Mouse (Mus musculus) G1E (cell line): ENCODE data around the gene Lrrk2. TPM values are rescaled to one million over a fixed set of nuclear protein-coding genes. Genes with fewer than 3 reads are reported as not detected.
"Not testable (repeated sequence)": the region's sequence is repeated elsewhere in the genome, so short reads cannot be mapped to it uniquely, and the experiment has no call there.

ENCODE experiments used
- ATAC-seq: 2 replicates; pipeline ENCODE4 v1.8.0; 2016; ENCODE audit warnings: mild to moderate bottlenecking; ENCODE audit not compliant: insufficient number of reproducible peaks, poor library complexity, low FRiP score, severe bottlenecking; ENCODE audit errors: extremely low read depth
- DNase-seq: peaks from one replicate; pipeline ENCODE4 v3.0.0; 2012; ENCODE audit warnings: low spot score
- H3K27me3 ChIP-seq: 2 replicates; pipeline ENCODE4 v1.6.1; 2012; ENCODE audit warnings: mild to moderate bottlenecking, low read length, inconsistent platforms; ENCODE audit not compliant: insufficient read depth
- H3K36me3 ChIP-seq: replicated peaks from 2 replicates; pipeline ENCODE3; 2012; ENCODE audit warnings: mild to moderate bottlenecking, inconsistent platforms
- H3K4me1 ChIP-seq: 2 replicates; pipeline ENCODE4 v1.6.1; 2012; ENCODE audit warnings: low read depth, low read length, inconsistent platforms, mixed read lengths; ENCODE audit not compliant: insufficient read depth
- H3K4me3 ChIP-seq: 2 replicates; pipeline ENCODE4 v1.5.1; 2012; ENCODE audit warnings: low read depth, mild to moderate bottlenecking, inconsistent platforms, low read length, moderate library complexity, mixed read lengths
- H3K9me3 ChIP-seq: replicated peaks from 2 replicates; pipeline ENCODE4 v1.6.1; 2012; ENCODE audit warnings: inconsistent platforms
- CTCF ChIP-seq: IDR thresholded peaks from 2 replicates; pipeline ENCODE4 v1.5.1; 2012; ENCODE audit warnings: low read depth, low read length, inconsistent platforms, mixed read lengths
- GATA1 ChIP-seq: IDR thresholded peaks from 2 replicates; pipeline ENCODE4 v1.6.1; 2012; ENCODE audit warnings: borderline replicate concordance, low read length, inconsistent platforms, mixed read lengths
- GATA2 ChIP-seq: IDR thresholded peaks from 2 replicates; pipeline ENCODE4 v1.6.1; 2012; ENCODE audit warnings: low read depth, low read length, inconsistent platforms, borderline replicate concordance
- POLR2AphosphoS5 ChIP-seq: IDR thresholded peaks from 2 replicates; pipeline ENCODE4 v1.6.1; 2012; ENCODE audit warnings: low read depth, low read length, inconsistent platforms; ENCODE audit not compliant: insufficient replicate concordance
- TAL1 ChIP-seq: conservative IDR thresholded peaks from 2 replicates; pipeline ENCODE4 v1.6.1; 2012; ENCODE audit warnings: low read depth, low read length, inconsistent platforms, mixed read lengths
- polyA plus RNA-seq: library from polyadenylated mRNA; stranded (reverse); fragments of >175 nt; gene quantifications from 2 replicates; pipeline ENCODE4 v1.2.3, GENCODE M21; 2012
- total RNA-seq, 2 experiments: library from RNA; stranded (forward) in 1 of 2; stranded (reverse) in 1 of 2; fragments of 200-1000 nt in 1 of 2; fragments of >200 nt in 1 of 2; fragmentation: Nextera tagmentation in 1 of 2; gene quantifications; 2 replicates each; pipeline ENCODE4 v1.2.3; 2014 to 2017

Lrrk2 gene
- total and polyA plus RNA-seq, 3 experiments = 0.16 TPM; not detected in 2

- DNase-seq (no peak), ATAC-seq (no peak)
- no peaks in the 10 kb centered on the region for H3K27me3 ChIP-seq
- no peaks in the 10 kb centered on the region for H3K4me1 ChIP-seq
- peaks cover 29% of the 10 kb centered on the region for H3K9me3 ChIP-seq
- H3K36me3 ChIP-seq = no peaks in the 10 kb centered on the region
- TF ChIP-seq GATA1 = no peak
- no peak for TF ChIP-seq POLR2AphosphoS5
- TF ChIP-seq TAL1 = no peak
- no peak for TF ChIP-seq CTCF
- no peak for TF ChIP-seq GATA2
- no peak within 1 kb of the TSS for H3K4me3 ChIP-seq
Measured at GRCm38 (mm10) chr15:91837965-91838364, 165.0 kb downstream of the Lrrk2 start, which contains the start of gene Smgc. Smgc (plus strand) TSS chr15:91838265.

- H3K4me3 ChIP-seq, ATAC-seq, H3K4me1 ChIP-seq, H3K36me3 ChIP-seq, H3K27me3 ChIP-seq, DNase-seq: not testable (repeated sequence)
- H3K9me3 ChIP-seq = peaks cover 14% of the 10 kb centered on the region
Measured at GRCm38 (mm10) chr15:91864130-91864529, 191.2 kb downstream of the Lrrk2 start.

Other genes with a start within 250 kb of the Lrrk2 start
- not detected in 2 replicates for gene Slc2a13, start 99.9 kb upstream of the Lrrk2 start, total RNA-seq (2014; fragmentation: Nextera tagmentation)
- 0.05 and 0.06 TPM in 2 replicates for gene Slc2a13, start 99.9 kb upstream of the Lrrk2 start, total RNA-seq (2017)
- not detected in 2 replicates for gene Slc2a13, start 99.9 kb upstream of the Lrrk2 start, polyA plus RNA-seq
- gene Smgc, start 165.1 kb downstream of the Lrrk2 start, total RNA-seq (2014; fragmentation: Nextera tagmentation) = not detected in 2 replicates
- gene Smgc, start 165.1 kb downstream of the Lrrk2 start, total RNA-seq (2017) = 0.22 TPM in 1 of 2 replicates, not detected in the other
- gene Smgc, start 165.1 kb downstream of the Lrrk2 start, polyA plus RNA-seq = not detected in 2 replicates